Mouse (Mus musculus) embryonic facial prominence, embryonic 13.5 days (tissue): ENCODE results near the gene Bmp5. TPM values are rescaled to one million over a fixed set of nuclear protein-coding genes. Genes with fewer than 3 reads are reported as not detected.
A peak's percentile ranks its signal among the peaks of the same experiment; 100 is the strongest.

Experiments
- ATAC-seq: fragments of 200-750 bp; cut with Nextera tagmentation; 2 replicates; pipeline ENCODE4 v1.8.0; 2017; ENCODE audit warnings: low read depth; ENCODE audit not compliant: insufficient number of reproducible peaks, insufficient read depth, low FRiP score, low TSS enrichment
- H3K27ac ChIP-seq: fragments of 300-500 bp; sonication (generic); 2 replicates; pipeline ENCODE4 v1.5.1; 2015; ENCODE audit warnings: moderate library complexity, mild to moderate bottlenecking, inconsistent platforms
- H3K27me3 ChIP-seq: fragments of 300-500 bp; sonication (generic); 2 replicates; pipeline ENCODE4 v1.6.1; 2015; ENCODE audit warnings: mild to moderate bottlenecking, inconsistent platforms
- H3K36me3 ChIP-seq: fragments of 300-500 bp; sonication (generic); 2 replicates; pipeline ENCODE4 v1.6.1; 2015; ENCODE audit warnings: mild to moderate bottlenecking, inconsistent platforms
- H3K4me1 ChIP-seq: fragments of 300-500 bp; sonication (generic); 2 replicates; pipeline ENCODE4 v1.6.1; 2015; ENCODE audit warnings: inconsistent platforms
- H3K4me2 ChIP-seq: fragments of 300-500 bp; sonication (generic); 2 replicates; pipeline ENCODE4 v1.6.1; 2015; ENCODE audit warnings: moderate library complexity, mild to moderate bottlenecking, inconsistent platforms
- H3K4me3 ChIP-seq: fragments of 300-500 bp; sonication (generic); 2 replicates; pipeline ENCODE4 v1.5.1; 2015; ENCODE audit warnings: mild to moderate bottlenecking, inconsistent platforms
- H3K9ac ChIP-seq: fragments of 300-500 bp; sonication (generic); 2 replicates; pipeline ENCODE4 v1.6.1; 2015; ENCODE audit warnings: mild to moderate bottlenecking, inconsistent platforms
- H3K9me3 ChIP-seq: fragments of 300-500 bp; sonication (generic); 2 replicates; pipeline ENCODE4 v1.6.1; 2016; ENCODE audit warnings: inconsistent platforms
- WGBS: fragments of 180-500 bp; shearing (Covaris S2); methylation state at CpG from one replicate; pipeline ENCODE4 v1.1.7; 2015; ENCODE audit warnings: mixed read lengths; 5-methylcytosine and 5-hydroxymethylcytosine counted together
- polyA plus RNA-seq: library from polyadenylated mRNA; unstranded; fragments of >200 nt; fragmentation: Nextera tagmentation; extraction: Ambion mirVana; gene quantifications from 2 replicates; pipeline ENCODE4 v1.2.1, GENCODE M21; 2015

Bmp5 gene
- polyA plus RNA-seq, 1 experiment from 2014 or later, result 9.0 TPM

DNA sequence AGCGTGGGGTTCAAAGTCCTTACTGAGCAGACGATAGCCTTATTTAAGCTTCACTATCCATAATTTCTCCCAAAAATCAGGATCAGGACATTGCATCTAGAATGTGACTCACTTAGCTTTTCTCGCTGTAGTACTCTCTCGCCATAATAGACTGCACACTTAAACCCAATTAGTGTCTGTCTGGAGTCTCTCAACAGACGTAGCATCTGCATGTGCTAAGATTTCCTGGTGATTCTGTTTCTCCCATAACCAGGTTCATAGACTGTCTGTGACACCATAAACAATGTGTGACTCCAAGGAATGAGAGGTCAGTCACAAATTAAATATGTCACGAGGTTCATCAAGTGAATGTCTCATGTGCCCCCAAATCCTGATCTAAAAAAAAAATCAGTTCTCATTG, 65.7 kb downstream of the Bmp5 start:
- no peak for ATAC-seq
- Histone ChIP-seq H3K4me1 (no peaks in the 10 kb centered on the region), H3K9ac (no peak overlapping the region), H3K36me3 (no peaks in the 10 kb centered on the region), H3K4me3 (no peak overlapping the region), H3K4me2 (no peak overlapping the region), H3K9me3 (no peaks in the 10 kb centered on the region), H3K27ac (no peak overlapping the region), H3K27me3 (no peaks in the 10 kb centered on the region)
- 58% methylated on average over 6 of the region's 6 CpGs for WGBS

DNA sequence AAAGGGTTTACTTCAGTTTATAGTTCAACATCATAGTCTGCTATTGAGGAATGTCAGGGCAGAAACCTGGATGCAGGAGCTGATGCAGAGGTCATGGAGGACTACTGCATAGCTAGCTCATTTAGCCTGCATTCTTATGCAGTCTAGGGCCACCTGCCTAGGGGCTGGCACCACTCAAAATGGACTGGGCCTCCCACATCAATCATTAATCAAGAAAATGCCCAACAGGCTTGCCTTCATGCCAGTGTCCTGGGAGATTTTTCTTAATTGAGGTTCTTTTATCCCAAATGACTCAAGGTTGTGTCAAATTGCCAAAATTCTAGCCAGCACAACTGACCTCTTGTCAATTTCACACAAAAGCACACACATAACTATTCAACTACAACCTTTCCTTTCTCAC, 70.8 kb downstream of the Bmp5 start:
- no peak for ATAC-seq
- Histone ChIP-seq H3K9me3 (no peaks in the 10 kb centered on the region), H3K27ac (no peak overlapping the region), H3K27me3 (no peaks in the 10 kb centered on the region), H3K36me3 (no peaks in the 10 kb centered on the region), H3K4me2 (no peak overlapping the region), H3K9ac (no peak overlapping the region), H3K4me3 (no peak overlapping the region), H3K4me1 (peaks cover 3% of the 10 kb centered on the region; the same call in 1 of the 2 replicates)

DNA sequence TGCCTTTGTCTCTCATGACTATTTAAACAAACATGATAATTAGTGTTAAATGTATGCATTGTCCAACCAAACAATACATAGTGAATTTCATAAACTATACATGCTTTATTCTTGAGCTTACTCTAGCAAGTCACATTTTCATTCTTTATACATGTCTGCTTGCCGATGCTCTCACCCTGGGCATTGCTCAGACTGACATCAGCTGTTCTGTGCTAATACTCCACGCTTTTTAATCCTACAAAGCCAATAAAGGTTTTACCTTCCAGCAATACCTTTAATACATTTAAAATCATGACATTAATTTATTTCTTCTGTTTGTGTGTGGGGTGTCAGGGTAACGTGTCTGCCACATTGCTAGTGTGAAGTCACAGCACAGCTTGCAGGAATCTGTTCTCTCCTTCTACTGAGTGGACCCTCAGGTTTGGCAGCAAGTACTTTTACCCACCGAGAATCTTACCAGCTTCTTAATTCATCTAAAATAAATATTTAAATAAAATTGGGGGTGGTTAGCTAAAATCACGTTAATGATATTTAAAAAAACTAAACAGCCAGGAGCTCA, 75.6 kb downstream of the Bmp5 start:
- Histone ChIP-seq H3K4me1 (peaks cover 3% of the 10 kb centered on the region; the same call in 1 of the 2 replicates), H3K36me3 (no peaks in the 10 kb centered on the region), H3K9me3 (no peaks in the 10 kb centered on the region), H3K27me3 (no peaks in the 10 kb centered on the region), H3K27ac (no peak overlapping the region), H3K9ac (no peak overlapping the region), H3K4me2 (no peak overlapping the region), H3K4me3 (no peak overlapping the region)
- 69% methylated on average over 5 of the region's 5 CpGs for WGBS
- no peak for ATAC-seq

DNA sequence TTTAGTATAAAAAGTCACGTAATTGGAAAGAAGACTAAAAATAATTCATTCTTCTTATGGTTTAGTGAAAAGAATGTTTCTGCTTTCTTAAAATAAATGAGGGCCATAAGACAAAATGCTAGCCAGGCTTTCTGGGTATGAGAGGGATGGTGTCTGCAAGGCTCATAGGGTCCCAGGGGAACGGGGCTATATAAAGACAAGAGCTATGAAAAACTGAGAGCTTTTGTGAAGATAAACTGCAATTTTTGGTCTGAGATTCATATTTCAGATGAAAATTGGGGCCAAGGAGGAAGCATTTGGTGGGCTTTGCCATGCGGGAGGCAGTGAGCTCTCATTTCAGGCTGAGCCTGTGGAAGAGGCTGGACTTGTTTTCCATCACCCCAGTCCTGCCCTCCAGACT, 83.0 kb downstream of the Bmp5 start:
- H3K36me3 ChIP-seq, result no peaks in the 10 kb centered on the region
- H3K4me1 ChIP-seq, result peaks cover 5% of the 10 kb centered on the region; the same call in 1 of the 2 replicates
- no peaks in the 10 kb centered on the region for H3K27me3 ChIP-seq
- no peak overlapping the region for H3K4me3 ChIP-seq
- H3K9ac ChIP-seq, result no peak overlapping the region
- no peak for ATAC-seq
- peak overlapping the region; percentile 49; the same call in 1 of the 2 replicates for H3K27ac ChIP-seq
- H3K9me3 ChIP-seq, result no peaks in the 10 kb centered on the region
- WGBS, result 55% methylated on average over 3 of the region's 3 CpGs
- no peak overlapping the region for H3K4me2 ChIP-seq

DNA sequence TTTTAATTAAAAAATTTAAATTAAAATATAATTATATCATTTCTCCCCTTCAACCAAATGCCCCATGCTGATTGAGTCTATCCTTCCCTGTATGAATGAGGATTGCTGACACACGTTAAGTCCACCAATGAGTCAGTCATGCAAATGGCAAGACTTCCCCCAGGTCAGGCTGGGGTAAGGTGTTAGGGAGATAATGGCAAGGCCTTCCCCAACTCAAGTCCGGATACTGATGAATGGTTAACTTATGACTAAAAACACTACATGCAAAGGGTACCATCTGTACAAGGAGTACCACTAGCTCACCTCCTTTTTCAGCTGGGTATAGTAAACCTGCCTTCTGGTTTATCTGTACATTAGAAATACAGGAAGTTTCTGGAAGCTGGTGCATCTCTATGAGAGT, 83.8 kb downstream of the Bmp5 start:
- 87% methylated on average over 2 of the region's 2 CpGs for WGBS
- no peak for ATAC-seq
- H3K9me3 ChIP-seq, result no peaks in the 10 kb centered on the region
- no peak overlapping the region for H3K4me2 ChIP-seq
- H3K36me3 ChIP-seq, result no peaks in the 10 kb centered on the region
- no peak overlapping the region for H3K27ac ChIP-seq
- no peak overlapping the region for H3K4me3 ChIP-seq
- peaks cover 5% of the 10 kb centered on the region; the same call in 1 of the 2 replicates for H3K4me1 ChIP-seq
- no peak overlapping the region for H3K9ac ChIP-seq
- no peaks in the 10 kb centered on the region for H3K27me3 ChIP-seq

DNA sequence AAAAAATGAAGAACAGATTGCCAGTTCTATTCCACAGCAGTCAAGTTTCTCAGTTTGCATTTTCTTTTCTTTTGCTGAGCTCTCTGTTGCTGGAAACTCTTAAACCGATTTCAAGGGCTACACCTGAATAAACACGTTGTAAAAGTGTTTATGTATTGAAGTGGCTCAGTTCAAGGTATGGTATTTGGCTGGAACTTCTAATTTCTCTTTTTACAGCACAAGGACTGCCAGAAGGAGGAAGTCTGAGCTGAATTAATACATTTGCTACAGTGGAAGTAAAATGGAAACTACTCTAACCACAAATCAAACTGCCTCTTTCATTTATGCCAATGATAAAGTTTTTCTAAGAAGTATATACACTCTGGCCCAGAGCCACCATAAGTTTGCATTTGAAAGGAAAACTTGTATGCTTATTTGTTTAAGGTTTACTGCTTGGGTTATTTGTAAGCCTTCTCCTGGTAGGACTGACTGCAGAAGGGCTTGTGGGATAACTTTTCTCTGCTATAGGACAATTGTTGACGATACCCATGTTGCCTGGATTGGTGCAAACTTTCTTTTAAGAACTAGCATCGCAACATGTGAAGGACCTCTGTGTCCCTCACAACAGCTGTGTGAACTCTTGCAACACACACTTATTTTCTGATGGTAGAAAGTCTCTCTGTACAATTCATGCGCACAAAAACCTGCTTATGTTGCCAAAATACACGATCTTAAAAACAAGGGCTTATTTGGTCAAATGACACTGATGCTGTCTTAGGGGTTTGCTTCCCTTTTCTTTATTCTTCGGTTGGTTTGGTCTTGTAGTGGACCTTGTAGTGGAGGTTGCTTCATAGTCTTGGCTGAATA, 95.4 kb downstream of the Bmp5 start:
- H3K27me3 ChIP-seq, result no peaks in the 10 kb centered on the region
- H3K4me3 ChIP-seq, result no peak overlapping the region
- H3K27ac ChIP-seq, result peak overlapping the region; percentile 58
- no peaks in the 10 kb centered on the region for H3K4me1 ChIP-seq
- no peak overlapping the region for H3K4me2 ChIP-seq
- 66% methylated on average over 7 of the region's 7 CpGs for WGBS
- H3K9me3 ChIP-seq, result no peaks in the 10 kb centered on the region
- ATAC-seq, result 0 out of 2 replicates have a peak, but pooled peaks have one; percentile 67
- no peaks in the 10 kb centered on the region for H3K36me3 ChIP-seq
- no peak overlapping the region for H3K9ac ChIP-seq

DNA sequence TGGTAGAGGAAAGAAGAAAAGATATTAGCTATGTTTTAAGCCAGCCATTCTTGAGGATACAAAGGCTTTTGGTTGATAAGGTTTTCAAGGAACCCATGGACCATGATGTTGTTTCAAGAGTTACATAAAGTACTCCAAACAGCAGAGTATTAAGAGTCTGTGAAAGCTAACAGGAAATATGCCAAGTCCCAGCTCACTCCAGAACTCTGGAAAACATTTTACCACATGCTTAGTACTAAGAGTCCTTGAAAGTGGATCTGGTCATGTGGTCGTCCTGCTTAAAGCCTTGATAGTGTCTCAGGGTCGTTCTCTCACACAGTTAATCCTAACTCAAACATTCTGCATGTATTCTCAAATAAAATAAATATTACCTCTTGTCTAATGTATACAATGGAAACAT, 101.2 kb downstream of the Bmp5 start:
- WGBS, result 53% methylated on average over 2 of the region's 2 CpGs

DNA sequence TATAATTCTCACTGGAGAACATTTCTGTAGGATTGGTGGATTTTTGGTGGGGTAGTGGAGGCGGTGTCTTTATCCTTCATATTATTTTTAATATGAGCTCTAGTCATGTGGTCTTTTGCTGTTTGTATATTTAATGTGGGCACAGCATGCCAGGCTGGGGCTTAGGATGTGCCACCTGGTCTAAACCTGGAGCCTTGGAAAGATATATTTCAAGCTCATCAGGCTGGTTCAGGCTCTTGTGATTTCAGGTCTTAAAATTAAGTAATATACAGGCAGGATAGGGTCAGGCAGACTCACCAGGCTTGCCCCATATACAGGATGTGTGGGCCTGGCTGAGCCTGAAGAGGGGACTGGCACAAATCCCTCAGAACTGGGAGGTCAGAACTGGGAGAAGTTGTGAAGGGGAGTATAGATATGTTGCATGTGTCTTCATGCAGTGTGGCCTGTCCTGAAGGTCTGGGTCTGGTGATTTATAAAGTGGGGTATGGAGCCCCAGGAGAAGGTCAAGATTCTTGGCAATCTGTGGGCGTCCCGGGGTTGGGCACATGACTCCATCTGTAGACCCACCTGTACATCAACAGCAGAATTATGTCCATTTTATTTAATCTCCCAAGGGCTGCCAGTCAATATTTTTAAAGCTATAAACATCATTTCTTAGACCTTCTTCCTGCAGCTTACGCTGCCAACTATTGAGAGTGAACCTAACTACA, 108.5 kb downstream of the Bmp5 start:
- H3K9me3 ChIP-seq, result no peaks in the 10 kb centered on the region
- H3K4me1 ChIP-seq, result 0 out of 2 replicates have a peak, but pooled peaks cover 2% of the 10 kb centered on the region
- no peak for ATAC-seq

More for the DNA sequence above, 101.2 kb downstream of the Bmp5 start:
- Histone ChIP-seq H3K4me2 (no peak overlapping the region), H3K27ac (no peak overlapping the region), H3K4me3 (no peak overlapping the region), H3K36me3 (no peaks in the 10 kb centered on the region), H3K9ac (no peak overlapping the region), H3K9me3 (no peaks in the 10 kb centered on the region), H3K27me3 (no peaks in the 10 kb centered on the region), H3K4me1 (no peaks in the 10 kb centered on the region)
- no peak for ATAC-seq

DNA sequence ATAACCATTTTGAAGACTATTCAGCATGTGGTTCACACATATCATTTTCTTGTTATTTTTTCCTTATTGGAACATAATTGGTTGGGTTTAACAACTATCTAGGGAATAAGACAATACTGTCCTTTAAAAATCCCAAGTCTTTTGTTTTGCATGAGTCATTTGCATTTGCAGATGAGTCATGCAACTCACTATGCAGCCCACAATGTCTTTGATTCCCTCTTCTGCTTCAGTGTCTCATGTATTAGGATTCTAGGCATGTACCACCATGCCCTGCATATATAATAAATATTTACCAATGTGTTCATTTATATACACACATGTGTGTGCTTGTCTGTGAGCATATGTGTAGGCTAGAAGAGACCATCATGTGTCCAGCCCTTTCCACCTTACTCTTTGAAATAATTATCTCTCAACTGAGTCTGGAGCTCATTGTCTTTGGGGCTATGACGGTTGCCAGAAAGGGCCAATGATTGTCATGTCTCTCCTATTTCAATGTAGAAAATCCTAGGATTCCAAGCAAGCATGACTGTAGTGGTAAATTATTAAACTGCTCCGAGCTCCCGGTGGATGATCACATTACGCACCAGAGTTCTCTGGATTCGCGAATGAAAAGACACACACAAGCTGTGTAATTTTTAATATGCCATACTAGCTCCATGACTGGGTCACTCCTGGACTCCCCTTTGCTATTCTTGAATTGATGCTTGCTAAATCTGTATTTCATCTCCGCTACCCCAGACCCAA, 111.8 kb downstream of the Bmp5 start:
- no peak overlapping the region for H3K4me3 ChIP-seq
- H3K27ac ChIP-seq, result 0 out of 2 replicates have a peak overlapping the region, but pooled peaks have one; percentile 13
- H3K27me3 ChIP-seq, result no peaks in the 10 kb centered on the region
- 63% methylated on average over 7 of the region's 7 CpGs for WGBS
- ATAC-seq, result no peak
- H3K9ac ChIP-seq, result no peak overlapping the region
- 0 out of 2 replicates have a peak, but pooled peaks cover 2% of the 10 kb centered on the region for H3K4me1 ChIP-seq
- H3K36me3 ChIP-seq, result no peaks in the 10 kb centered on the region
- H3K9me3 ChIP-seq, result no peaks in the 10 kb centered on the region
- no peak overlapping the region for H3K4me2 ChIP-seq

More for the DNA sequence above, 108.5 kb downstream of the Bmp5 start:
- Histone ChIP-seq H3K27me3 (no peaks in the 10 kb centered on the region), H3K4me3 (no peak overlapping the region), H3K27ac (no peak overlapping the region), H3K9ac (no peak overlapping the region), H3K4me2 (no peak overlapping the region), H3K36me3 (no peaks in the 10 kb centered on the region)
- 95% methylated on average over 4 of the region's 4 CpGs for WGBS

DNA sequence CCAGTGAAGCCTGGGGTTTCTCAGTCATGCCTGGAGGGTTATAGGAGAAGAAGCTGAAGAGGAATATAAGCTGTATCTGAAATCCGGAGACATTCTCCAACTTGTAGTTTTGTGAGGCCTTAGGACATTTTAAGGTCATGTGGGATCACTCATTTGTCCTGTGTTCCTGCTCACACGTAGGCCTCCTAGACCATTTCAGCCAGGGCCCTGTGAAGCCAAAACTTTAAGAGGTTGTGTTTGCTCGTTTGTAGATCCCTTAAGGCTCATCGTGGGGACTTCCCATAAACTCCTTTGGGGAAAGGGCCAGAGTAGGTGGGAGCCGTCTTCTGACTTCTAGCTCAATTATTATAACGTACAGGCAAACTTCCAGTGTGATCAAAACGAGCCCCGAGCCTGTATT, 121.8 kb downstream of the Bmp5 start:
- Histone ChIP-seq H3K4me3 (no peak overlapping the region), H3K27ac (peak overlapping the region; percentile 70), H3K4me1 (0 out of 2 replicates have a peak, but pooled peaks cover 7% of the 10 kb centered on the region), H3K36me3 (no peaks in the 10 kb centered on the region), H3K4me2 (no peak overlapping the region), H3K9me3 (no peaks in the 10 kb centered on the region), H3K9ac (no peak overlapping the region), H3K27me3 (no peaks in the 10 kb centered on the region)
- no peak for ATAC-seq
- 56% methylated on average over 8 of the region's 8 CpGs for WGBS

DNA sequence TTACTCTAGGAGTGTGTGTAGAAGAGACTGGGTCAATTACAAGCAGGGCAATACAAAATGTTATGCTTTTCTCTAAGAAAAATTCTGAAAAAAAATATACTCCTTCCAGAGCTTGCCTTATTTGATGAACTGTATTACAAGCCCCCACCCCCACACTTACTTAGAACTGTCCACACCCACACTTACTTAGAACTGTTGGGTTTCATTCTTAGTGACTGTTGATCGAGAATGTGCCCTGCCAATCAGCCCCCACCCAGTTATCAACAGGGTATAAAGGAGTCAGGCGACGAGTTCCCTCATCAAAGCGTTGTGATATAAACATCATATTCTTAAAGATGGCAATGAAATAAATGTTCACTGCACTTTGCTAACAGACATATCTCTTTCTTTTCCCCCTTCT, 122.9 kb downstream of the Bmp5 start:
- ATAC-seq, result no peak
- no peaks in the 10 kb centered on the region for H3K27me3 ChIP-seq
- WGBS, result 86% methylated on average over 4 of the region's 4 CpGs
- no peaks in the 10 kb centered on the region for H3K36me3 ChIP-seq
- no peak overlapping the region for H3K4me3 ChIP-seq
- H3K9ac ChIP-seq, result no peak overlapping the region
- no peaks in the 10 kb centered on the region for H3K9me3 ChIP-seq
- no peak overlapping the region for H3K4me2 ChIP-seq
- H3K4me1 ChIP-seq, result 0 out of 2 replicates have a peak, but pooled peaks cover 7% of the 10 kb centered on the region
- H3K27ac ChIP-seq, result peak overlapping the region; percentile 70; the same call in 1 of the 2 replicates
